Mouse (Mus musculus) kidney, embryonic 16.5 days (tissue): ENCODE results near the gene Olfr205. TPM values are rescaled to one million over a fixed set of nuclear protein-coding genes. Genes with fewer than 3 reads are reported as not detected.

Source experiments
- polyA plus RNA-seq: library from polyadenylated mRNA; unstranded; fragments of >200 nt; fragmentation: Nextera tagmentation; extraction: Ambion mirVana; gene quantifications from 2 replicates; pipeline ENCODE4 v1.2.1, GENCODE M21; 2015

The Olfr205 gene
- polyA plus RNA-seq, 1 experiment from 2014 or later = not detected

Other genes starting within 250 kb of the Olfr205 start
- gene Olfr191, start 241.3 kb downstream of the Olfr205 start, polyA plus RNA-seq = not detected in 2 replicates
- gene Olfr193, start 219.3 kb downstream of the Olfr205 start, polyA plus RNA-seq = not detected in 2 replicates
- not detected in 2 replicates for gene Olfr194, start 210.1 kb downstream of the Olfr205 start, polyA plus RNA-seq
- gene Olfr195, start 184.1 kb downstream of the Olfr205 start, polyA plus RNA-seq = not detected in 2 replicates
- not detected in 2 replicates for gene Olfr196, start 160.7 kb downstream of the Olfr205 start, polyA plus RNA-seq
- not detected in 2 replicates for gene Olfr198, start 127.6 kb downstream of the Olfr205 start, polyA plus RNA-seq
- gene Olfr199, start 111.4 kb downstream of the Olfr205 start, polyA plus RNA-seq = not detected in 2 replicates
- not detected in 2 replicates for gene Olfr201, start 58.5 kb downstream of the Olfr205 start, polyA plus RNA-seq
- gene Olfr202, start 44.3 kb downstream of the Olfr205 start, polyA plus RNA-seq = not detected in 2 replicates
- gene Olfr203, start 32.3 kb downstream of the Olfr205 start, polyA plus RNA-seq = not detected in 2 replicates
- gene Olfr204, start 12.9 kb downstream of the Olfr205 start, polyA plus RNA-seq = not detected in 2 replicates
- not detected in 2 replicates for gene Olfr206, start 18.1 kb upstream of the Olfr205 start, polyA plus RNA-seq
- not detected in 2 replicates for gene Olfr209, start 32.9 kb upstream of the Olfr205 start, polyA plus RNA-seq
- gene Gabrr3, start 76.2 kb upstream of the Olfr205 start, polyA plus RNA-seq = 0.06 TPM in 1 of 2 replicates, not detected in the other
- 37.8 and 39.8 TPM in 2 replicates for gene Riox2, start 140.6 kb upstream of the Olfr205 start, polyA plus RNA-seq